Comparison of ENCODE assay signal across 17 mouse cellular contexts in the genomic region with DNA sequence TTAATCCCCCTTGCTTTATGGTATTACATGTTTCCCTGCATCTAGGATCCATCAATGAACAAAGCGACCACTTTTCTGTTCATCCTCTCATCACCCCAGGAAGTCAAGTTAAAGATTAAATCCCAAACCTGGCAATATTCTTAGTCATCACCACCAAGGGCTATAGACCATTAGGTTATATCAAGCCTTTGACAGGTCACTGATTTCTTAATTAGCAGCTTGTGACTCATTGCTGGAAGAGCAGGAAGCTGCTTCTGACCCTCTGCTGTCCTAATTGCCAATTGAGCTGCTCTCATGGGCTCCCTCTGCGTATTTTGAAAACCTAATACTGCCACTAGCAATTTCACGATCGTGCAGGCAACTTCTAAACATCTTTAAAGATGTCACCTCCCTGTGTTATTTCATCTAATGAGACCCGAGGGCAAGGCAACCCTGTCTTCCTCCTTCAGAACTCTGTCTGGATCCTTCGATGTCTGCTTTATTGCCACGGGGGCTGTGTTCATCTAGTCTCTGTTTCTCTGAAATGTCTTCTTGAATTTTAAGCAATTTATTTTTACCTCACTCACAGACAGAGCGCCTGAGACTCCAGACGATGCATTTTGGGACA.
"Had no signal": no experiment of that assay in that cellular context is flagged by ENCODE, and none has a peak within 500 bp of the region (broad histone marks: within the 10 kb centered on the region; RNA-seq: fewer than 3 reads in every experiment).

No protein-coding gene starts in this region.

- H3K27ac ChIP-seq: left cerebral cortex, adult 2 months; limb, embryonic 12.5 days; liver, embryonic 13.5 days; lung, embryonic 15.5 days; macrophage; neural tube, embryonic 13.5 days had no signal

- H3K36me3 ChIP-seq: limb, embryonic 12.5 days; liver, embryonic 13.5 days; lung, embryonic 15.5 days; neural tube, embryonic 13.5 days had no signal

- H3K4me1 ChIP-seq: liver, embryonic 13.5 days had no signal

- ATAC-seq: intestine, embryonic 16.5 days; liver, postnatal 0 days; midbrain, embryonic 16.5 days had no signal

- H3K4me3 ChIP-seq: left cerebral cortex, adult 2 months; limb, embryonic 12.5 days; liver, embryonic 13.5 days; lung, embryonic 15.5 days; megakaryocyte, embryonic 14.5 days; neural tube, embryonic 13.5 days had no signal

- H3K9me3 ChIP-seq: limb, embryonic 12.5 days; liver, embryonic 13.5 days; lung, embryonic 15.5 days; neural tube, embryonic 13.5 days had no signal

- H3K4me2 ChIP-seq: limb, embryonic 12.5 days; liver, embryonic 13.5 days; lung, embryonic 15.5 days; neural tube, embryonic 13.5 days had no signal

- H3K9ac ChIP-seq: limb, embryonic 12.5 days; liver, embryonic 13.5 days; liver, postnatal 0 days; lung, embryonic 15.5 days; neural tube, embryonic 13.5 days had no signal

- DNase-seq: kidney, adult 8-10 months; kidney, postnatal 14 days; liver; liver, embryonic 13.5 days; liver, postnatal 0 days; lung, postnatal 14 days; right cerebral cortex, adult 18-20 months; right cerebral cortex, postnatal 25 days; thymus, postnatal 4 days had no signal

- H3K27me3 ChIP-seq: limb, embryonic 12.5 days; liver, embryonic 13.5 days; lung, embryonic 15.5 days; megakaryocyte, embryonic 14.5 days; neural tube, embryonic 13.5 days had no signal
